Mouse (Mus musculus) kidney, adult 8-10 months (tissue): Measurements from ENCODE around the gene Nt5c1a.

Source experiments
- DNase-seq, 2 experiments: peaks; one replicate each; pipeline ENCODE4 v3.0.0; 2022

The Nt5c1a gene

GRCm38 (mm10) chr4:123252214-123252613, 50.9 kb downstream of the Nt5c1a start:
- DNase-seq = no peak

- no peak for DNase-seq
These were observed 53.3 kb downstream of the Nt5c1a start for GRCm38 (mm10) chr4:123254617-123255016.

- DNase-seq = no peak
These were observed 58.9 kb downstream of the Nt5c1a start for GRCm38 (mm10) chr4:123260071-123260746.

GRCm38 (mm10) chr4:123261721-123262401, 60.6 kb downstream of the Nt5c1a start, which contains the start of gene Pabpc4:
TSS of gene Pabpc4 (plus strand) at chr4:123262351.
- no peak for DNase-seq
